Mouse (Mus musculus) cerebellum, adult 2 months (tissue): Measurements from ENCODE around the gene Fermt2. TPM values are rescaled to one million over a fixed set of nuclear protein-coding genes. Genes with fewer than 3 reads are reported as not detected.

Experiments
- DNase-seq, 2 experiments: peaks; one replicate each; pipeline ENCODE4 v3.0.0; 2021
- H3K27ac ChIP-seq: fragments of 200-500 bp; 2 replicates; pipeline ENCODE4 v1.5.1; 2012; ENCODE audit warnings: low read length, control low read depth, inconsistent platforms; ENCODE audit not compliant: insufficient read depth
- H3K27me3 ChIP-seq: fragments of 200-500 bp; 2 replicates; pipeline ENCODE4 v1.6.1; 2012; ENCODE audit warnings: inconsistent platforms, mild to moderate bottlenecking, low read length, moderate library complexity; ENCODE audit not compliant: control insufficient read depth, insufficient read depth
- H3K4me1 ChIP-seq: fragments of 200-500 bp; 2 replicates; pipeline ENCODE4 v1.6.1; 2011; ENCODE audit warnings: low read length; ENCODE audit not compliant: control insufficient read depth, insufficient read depth
- H3K4me3 ChIP-seq: fragments of 200-500 bp; replicated peaks from 2 replicates; pipeline ENCODE3; 2011; ENCODE audit warnings: mild to moderate bottlenecking, low read depth, low read length, control low read depth; ENCODE audit not compliant: insufficient read depth
- CTCF ChIP-seq: fragments of 200-500 bp; IDR thresholded peaks from 2 replicates; pipeline ENCODE4 v1.5.1; 2011; ENCODE audit warnings: low read depth, mild to moderate bottlenecking, control low read depth, low read length, moderate library complexity, borderline replicate concordance; ENCODE audit not compliant: insufficient read depth
- POLR2A ChIP-seq: fragments of 200-500 bp; IDR thresholded peaks from 2 replicates; pipeline ENCODE4 v1.6.1; 2011; ENCODE audit warnings: low read length, control low read depth, borderline replicate concordance; ENCODE audit not compliant: insufficient read depth
- WGBS: fragments of 180-500 bp; shearing (Covaris S2); methylation state at CpG from one replicate; pipeline ENCODE4 v1.1.7; 2018; 5-methylcytosine and 5-hydroxymethylcytosine counted together
- polyA plus RNA-seq: library from polyadenylated mRNA; depleted of rRNA; stranded (reverse); fragments of >200 nt; gene quantifications from 2 replicates; pipeline ENCODE4 v1.2.3, GENCODE M21; 2012

Fermt2 gene
- polyA plus RNA-seq, 1 experiment = 81.0 TPM

- 63% methylated on average over 3 of the region's 3 CpGs for WGBS
- Histone ChIP-seq H3K4me3 (no peak overlapping the region), H3K4me1 (no peaks in the 10 kb centered on the region), H3K27me3 (no peaks in the 10 kb centered on the region), H3K27ac (no peak overlapping the region)
- no peak for DNase-seq
- TF ChIP-seq CTCF = no peak
- TF ChIP-seq POLR2A = no peak
Measured at GRCm38 (mm10) chr14:45446777-45447176, 83.1 kb downstream of the Fermt2 start.

GRCm38 (mm10) chr14:45445445-45445844 is 84.5 kb downstream of the Fermt2 start:
- no peak for DNase-seq
- Histone ChIP-seq H3K27ac (no peak overlapping the region), H3K4me1 (no peaks in the 10 kb centered on the region), H3K4me3 (no peak overlapping the region), H3K27me3 (no peaks in the 10 kb centered on the region)
- TF ChIP-seq CTCF = no peak
- no peak for TF ChIP-seq POLR2A
- WGBS = 80% methylated on average over 12 of the region's 12 CpGs

GRCm38 (mm10) chr14:45444870-45445269 is 85.0 kb downstream of the Fermt2 start:
- DNase-seq = no peak
- 59% methylated on average over 7 of the region's 7 CpGs for WGBS
- Histone ChIP-seq H3K27ac (no peak overlapping the region), H3K4me1 (no peaks in the 10 kb centered on the region), H3K27me3 (no peaks in the 10 kb centered on the region), H3K4me3 (no peak overlapping the region)
- TF ChIP-seq CTCF (no peak), POLR2A (no peak)

- DNase-seq = no peak
- Histone ChIP-seq H3K4me3 (no peak overlapping the region), H3K27ac (no peak overlapping the region), H3K4me1 (no peaks in the 10 kb centered on the region), H3K27me3 (no peaks in the 10 kb centered on the region)
- 68% methylated on average over 12 of the region's 12 CpGs for WGBS
- no peak for TF ChIP-seq POLR2A
- TF ChIP-seq CTCF = no peak
Measured at GRCm38 (mm10) chr14:45442781-45443560, 86.9 kb downstream of the Fermt2 start.

- Histone ChIP-seq H3K27ac (no peak overlapping the region), H3K27me3 (no peaks in the 10 kb centered on the region), H3K4me1 (no peaks in the 10 kb centered on the region), H3K4me3 (no peak overlapping the region)
- WGBS = 80% methylated on average over 6 of the region's 6 CpGs
- DNase-seq = no peak
- TF ChIP-seq POLR2A (no peak), CTCF (no peak)
Measured at GRCm38 (mm10) chr14:45441291-45441690, 88.6 kb downstream of the Fermt2 start.

GRCm38 (mm10) chr14:45439387-45439786 is 90.5 kb downstream of the Fermt2 start:
- WGBS = 77% methylated on average over 9 of the region's 9 CpGs
- no peak overlapping the region for H3K27ac ChIP-seq
- TF ChIP-seq POLR2A (no peak), CTCF (no peak)
- no peaks in the 10 kb centered on the region for H3K4me1 ChIP-seq
- no peak overlapping the region for H3K4me3 ChIP-seq
- no peaks in the 10 kb centered on the region for H3K27me3 ChIP-seq
- DNase-seq = no peak

GRCm38 (mm10) chr14:45438931-45439275 is 91.0 kb downstream of the Fermt2 start:
- 78% methylated on average over 2 of the region's 2 CpGs for WGBS
- no peaks in the 10 kb centered on the region for H3K27me3 ChIP-seq
- DNase-seq = no peak
- no peaks in the 10 kb centered on the region for H3K4me1 ChIP-seq
- TF ChIP-seq POLR2A = no peak
- TF ChIP-seq CTCF = no peak
- H3K4me3 ChIP-seq = no peak overlapping the region
- H3K27ac ChIP-seq = no peak overlapping the region

- DNase-seq = no peak
- Histone ChIP-seq H3K27me3 (no peaks in the 10 kb centered on the region), H3K4me1 (no peaks in the 10 kb centered on the region), H3K4me3 (no peak overlapping the region), H3K27ac (no peak overlapping the region)
- WGBS = 87% methylated on average over 19 of the region's 19 CpGs
- TF ChIP-seq CTCF (no peak), POLR2A (no peak)
Measured at GRCm38 (mm10) chr14:45438250-45438930, 91.5 kb downstream of the Fermt2 start.
